Mouse (Mus musculus): ENCODE results near the gene Phactr1.

- TF ChIP-seq CTCF (IDR thresholded peaks at IDR 0.05; ENCODE audit: low read depth, low read length) (no peak), GATA1 (IDR thresholded peaks at IDR 0.05; ENCODE audit: borderline replicate concordance, low read length) (no peak)
Observed at GRCm38 (mm10) chr13:42929529-42930235, 249.3 kb downstream of the Phactr1 start.
